Mouse (Mus musculus) telencephalon, adult 2 months (tissue): ENCODE data around the gene Hlcs.

Experiments
- DNase-seq: peaks from one replicate; pipeline ENCODE4 v3.0.0-alpha.2; 2011; ENCODE audit warnings: low read depth, low spot score

Hlcs gene

DNA sequence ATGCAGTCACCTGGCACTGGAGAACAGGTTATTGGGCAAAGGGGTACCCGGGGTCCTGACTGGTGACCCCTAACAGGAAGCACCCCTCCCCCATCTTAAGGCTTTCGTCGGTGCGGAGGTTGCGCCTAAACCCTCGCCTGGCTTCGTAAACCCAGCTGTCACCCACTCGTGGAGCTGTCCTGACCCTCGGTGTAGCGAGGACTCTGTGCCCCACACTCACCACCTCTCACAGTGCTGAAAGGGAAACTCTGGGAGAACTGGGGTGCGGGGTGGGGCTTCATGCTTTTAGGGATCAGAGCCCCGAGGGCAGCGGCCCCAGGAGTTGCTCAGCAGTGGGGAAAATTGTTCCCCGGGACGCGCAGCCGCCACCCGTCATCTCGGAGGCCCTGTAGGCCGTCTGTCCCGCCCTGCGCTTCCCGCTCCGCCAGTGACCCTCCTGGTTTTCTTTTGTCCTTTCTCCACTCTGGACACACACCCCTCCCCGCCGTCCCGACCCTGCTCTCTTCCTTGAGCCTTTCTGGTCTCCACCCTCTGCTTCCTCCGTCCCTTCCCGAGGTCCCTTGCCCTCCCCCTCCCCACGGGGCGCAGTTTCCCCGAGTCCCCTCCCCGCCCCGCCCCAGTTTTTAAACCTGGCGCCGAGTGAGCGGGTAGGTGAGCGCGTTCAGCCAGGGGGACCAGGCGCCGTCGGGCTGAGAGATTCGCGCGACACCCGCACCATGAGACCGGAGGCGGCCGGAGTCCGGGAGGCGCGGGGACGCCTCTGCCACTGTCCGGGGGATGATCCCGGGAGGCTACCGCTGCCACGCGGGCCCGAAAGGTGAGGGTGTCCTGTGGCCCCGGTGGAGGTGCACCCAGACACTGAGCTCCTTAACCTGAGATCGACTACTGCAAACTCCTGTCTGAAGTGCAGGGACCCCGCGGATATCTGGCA lies 14.7 kb upstream of the Hlcs start, which contains the start of gene Ripply3:
Gene Ripply3 (plus strand): TSS at position 640 of the 931 bp plus-strand sequence.
- no peak for DNase-seq

DNA sequence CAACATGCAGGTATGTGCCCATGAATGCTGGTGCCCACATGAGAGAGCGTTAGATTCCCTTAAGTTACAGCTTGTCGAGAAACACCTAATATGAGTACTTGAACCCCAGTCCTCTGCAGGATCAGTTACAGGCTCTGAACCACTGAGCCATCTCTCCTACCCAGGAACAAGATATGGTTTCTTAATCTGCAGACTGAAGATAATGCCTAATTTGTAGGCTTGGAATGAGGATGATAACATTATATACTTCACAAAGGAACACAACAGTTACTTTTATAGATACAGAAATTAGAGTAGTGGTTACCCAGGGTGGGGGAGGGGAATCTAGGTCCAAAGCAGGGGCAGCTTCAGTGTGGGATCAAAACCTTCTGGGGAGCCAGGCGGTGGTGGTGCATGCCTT lies 12.6 kb upstream of the Hlcs start:
- DNase-seq: no peak

DNA sequence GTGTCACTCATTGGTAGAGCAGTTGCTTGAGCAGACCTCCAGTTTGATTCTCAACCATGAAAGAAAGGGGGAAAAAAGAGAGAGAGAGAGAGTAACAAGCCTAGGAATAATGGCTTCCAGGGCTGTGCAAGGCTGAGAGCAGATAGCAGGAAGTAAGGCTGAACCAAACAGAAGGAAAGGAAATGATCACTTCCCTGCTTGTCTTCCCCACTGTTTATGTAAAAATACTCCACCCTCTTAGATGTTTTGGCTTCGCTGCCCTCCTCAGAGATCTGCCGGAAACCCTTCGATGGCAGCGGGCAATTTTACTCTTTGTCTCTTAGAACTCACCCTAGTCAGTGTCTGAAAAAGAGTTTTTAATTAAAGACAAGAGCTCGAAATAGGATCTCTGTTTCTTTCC lies 10.3 kb upstream of the Hlcs start:
- no peak for DNase-seq

DNA sequence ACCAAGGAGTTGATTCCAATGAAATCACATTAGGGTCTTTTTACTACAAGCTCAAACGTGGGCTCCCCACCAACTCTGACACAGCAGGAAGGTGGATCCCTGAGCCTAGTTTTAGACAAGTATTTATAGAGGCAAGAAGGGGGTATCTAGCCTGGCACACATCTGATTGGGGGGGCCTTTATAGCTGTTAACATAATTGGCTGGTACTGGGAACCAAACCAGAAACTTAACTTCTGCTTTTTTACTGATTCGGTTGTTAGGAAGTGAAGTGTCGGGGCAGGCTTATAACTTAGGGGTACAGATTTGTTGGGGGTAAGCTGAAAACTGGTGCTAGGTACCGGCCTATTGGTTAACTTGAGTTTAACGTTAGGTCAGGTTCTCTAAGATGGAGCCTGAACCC lies 6.9 kb upstream of the Hlcs start:
- DNase-seq: no peak

DNA sequence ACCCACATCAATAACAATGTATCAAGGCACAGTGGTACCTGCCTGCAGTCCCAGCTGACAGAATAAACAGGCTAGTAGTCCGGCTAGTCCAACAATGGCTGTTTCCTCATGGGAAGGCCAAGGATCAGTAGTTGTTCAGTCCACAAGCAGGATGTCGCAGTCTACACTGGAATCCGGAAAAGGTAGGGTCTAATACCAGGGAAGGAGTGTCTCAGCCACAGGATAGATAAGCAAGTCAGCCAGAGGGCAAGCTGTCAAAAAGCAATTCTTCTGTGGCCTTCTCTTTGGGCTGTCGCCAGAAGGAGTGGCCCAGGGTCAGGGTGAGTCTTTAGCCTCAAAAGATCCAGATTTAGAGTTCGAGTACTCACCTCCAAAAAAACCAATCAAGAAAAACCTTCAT lies 4.4 kb upstream of the Hlcs start:
- DNase-seq: no peak

DNA sequence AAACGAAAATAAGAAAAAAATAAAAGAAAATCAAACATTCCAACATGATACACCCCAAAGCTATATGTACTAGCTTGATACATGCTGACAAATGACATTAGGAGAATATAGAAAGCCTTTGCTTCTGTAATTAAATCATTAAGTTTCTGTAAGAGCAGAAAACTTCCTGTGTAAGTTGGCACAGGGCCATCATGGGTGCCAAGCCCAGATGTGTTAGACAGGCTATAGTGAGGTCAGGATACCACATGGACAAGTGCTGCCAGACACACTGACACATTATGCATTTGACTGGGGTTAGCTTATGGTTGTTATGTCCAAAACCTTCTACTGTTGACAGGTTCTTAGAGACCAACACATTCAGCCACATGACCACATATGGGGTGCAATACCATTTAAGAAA lies 1.8 kb upstream of the Hlcs start:
- no peak for DNase-seq

DNA sequence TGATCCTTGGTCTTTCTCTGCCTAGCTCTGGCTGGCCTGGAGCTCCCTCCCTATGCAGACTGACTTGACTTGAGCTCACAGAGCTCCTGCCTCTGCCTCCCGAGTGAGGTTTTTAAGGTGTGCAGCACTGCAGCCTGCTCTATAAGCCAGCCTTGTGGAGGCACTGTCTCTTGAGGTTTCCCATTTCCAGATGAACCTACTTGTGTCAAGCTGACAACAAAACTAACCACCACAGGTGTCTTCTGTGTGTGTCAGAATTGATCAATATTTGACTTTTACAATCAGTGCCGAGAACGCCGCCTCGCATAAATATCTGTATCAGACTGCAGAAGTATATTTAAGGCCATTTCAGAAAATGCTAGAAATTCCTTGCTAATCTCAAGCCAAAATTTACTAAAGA lies 1.3 kb upstream of the Hlcs start:
- DNase-seq: no peak

DNA sequence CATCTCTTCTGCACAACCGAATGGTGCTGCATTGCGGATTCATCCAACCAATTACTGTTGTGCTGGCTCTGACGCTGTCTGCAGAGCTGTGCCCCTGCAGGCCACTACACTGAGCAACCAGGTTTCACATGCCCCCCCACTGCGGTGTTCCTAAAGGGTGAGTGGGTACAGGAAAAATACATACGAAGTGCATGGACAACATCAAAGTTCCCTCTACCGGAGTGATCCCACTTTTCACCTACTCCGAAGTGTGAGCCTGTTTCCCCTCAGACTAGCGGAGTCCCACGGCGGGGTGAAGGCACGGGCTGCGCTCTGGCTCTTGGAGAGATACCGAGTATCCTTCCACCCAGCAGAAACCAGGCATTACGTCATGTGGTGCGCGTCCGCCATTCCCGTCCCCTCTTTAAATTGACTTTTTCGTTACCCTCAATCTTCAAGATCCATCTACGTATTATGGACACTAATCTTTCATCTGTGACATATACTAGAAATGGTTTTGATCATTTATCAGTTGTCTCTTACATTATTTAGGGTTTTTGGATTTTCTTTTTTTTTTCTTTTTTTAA lies 625 bp downstream of the Hlcs start:
- peak; percentile 96 for DNase-seq

DNA sequence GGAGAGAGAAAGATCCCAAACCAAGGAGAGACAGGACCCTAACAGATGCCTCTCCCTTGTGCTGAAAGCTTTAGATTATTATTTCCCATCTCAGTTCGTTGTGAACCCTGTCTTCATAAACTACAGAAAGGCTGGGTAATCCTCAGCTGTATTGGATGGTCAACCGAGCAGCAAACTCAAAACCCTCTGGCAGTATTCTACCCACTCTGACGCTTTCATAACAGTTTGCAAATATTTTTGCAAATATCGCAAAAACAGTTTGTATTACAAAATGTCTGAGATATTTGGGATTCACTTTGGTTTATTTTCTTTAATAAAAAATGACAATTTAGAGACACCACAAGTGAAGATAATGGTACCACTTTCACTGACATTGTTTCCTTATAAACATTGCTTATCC lies 1.4 kb downstream of the Hlcs start:
- no peak for DNase-seq

DNA sequence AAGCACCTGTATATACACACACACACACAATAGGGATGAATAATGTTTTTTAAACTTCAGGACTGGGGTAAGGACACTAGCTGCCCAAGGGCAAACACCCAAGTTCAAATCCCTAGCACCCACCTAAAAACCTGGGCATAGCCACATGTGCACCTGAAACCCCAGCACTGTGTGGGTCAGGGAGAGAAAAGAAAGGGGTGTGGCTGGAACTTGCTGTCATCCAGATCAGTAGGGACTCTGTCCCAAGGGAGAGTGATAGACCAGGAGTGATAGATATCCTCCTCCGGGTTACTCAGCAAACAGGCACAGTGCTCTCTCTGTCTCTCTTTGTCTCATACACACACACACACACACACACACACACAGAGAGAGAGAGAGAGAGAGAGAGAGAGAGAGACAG lies 2.0 kb downstream of the Hlcs start:
- no peak for DNase-seq

DNA sequence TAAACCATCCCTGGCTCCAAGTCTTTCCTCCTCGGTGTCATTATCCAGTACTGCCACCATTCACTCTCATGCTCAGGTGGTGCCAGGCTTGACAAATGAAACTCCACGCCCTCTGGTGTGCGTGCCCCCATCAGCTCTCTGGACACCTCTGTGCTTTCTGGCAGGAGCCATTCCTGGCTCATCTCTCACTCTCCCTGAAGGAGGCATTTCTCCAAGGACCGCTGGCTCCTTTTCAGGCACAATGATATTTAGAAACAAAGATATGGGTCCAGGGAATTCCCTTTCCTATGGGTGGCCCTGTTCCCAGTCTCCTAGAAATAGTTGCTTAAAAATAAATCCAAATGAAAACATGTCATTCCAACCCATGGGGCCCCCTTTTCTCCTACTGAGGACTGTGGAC lies 4.3 kb downstream of the Hlcs start:
- DNase-seq: no peak

DNA sequence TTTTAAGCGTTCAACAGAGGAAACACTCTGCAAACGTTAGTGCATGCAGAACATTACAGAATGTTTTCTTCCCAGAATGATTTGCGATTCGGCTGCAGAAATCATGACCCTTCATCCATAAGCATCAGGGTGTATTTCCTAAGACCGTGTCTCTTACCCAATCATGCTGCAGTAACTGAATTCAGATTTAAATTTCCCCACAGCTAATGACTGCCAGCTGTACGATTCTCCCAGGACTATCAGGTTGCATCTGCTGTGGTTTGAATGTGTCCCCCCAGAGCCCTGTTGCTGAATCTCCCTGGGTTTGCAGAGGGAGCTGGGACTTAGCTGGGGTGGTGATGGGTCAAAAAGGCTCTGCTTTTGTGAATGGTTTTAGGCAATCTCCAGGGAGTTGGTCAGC lies 5.4 kb downstream of the Hlcs start:
- no peak for DNase-seq

DNA sequence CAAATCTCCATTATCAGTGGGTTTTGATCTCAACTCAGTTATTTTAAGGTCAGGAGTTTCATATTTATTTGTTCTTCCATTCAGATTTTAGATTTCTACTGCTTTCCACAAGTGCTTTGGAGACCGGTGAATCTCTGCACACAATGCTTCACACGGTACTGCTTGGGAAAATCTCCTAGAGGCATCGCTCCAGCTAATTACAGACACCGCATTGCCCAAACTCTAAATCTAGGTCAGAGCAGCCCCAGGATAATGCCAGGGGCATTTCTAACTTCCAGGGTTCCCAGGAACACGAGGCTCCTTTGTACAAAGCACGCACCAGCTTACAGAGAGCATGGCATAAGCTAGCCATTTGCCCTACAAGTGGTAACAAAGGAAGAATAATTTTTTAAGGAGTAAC lies 5.8 kb downstream of the Hlcs start:
- DNase-seq: no peak

DNA sequence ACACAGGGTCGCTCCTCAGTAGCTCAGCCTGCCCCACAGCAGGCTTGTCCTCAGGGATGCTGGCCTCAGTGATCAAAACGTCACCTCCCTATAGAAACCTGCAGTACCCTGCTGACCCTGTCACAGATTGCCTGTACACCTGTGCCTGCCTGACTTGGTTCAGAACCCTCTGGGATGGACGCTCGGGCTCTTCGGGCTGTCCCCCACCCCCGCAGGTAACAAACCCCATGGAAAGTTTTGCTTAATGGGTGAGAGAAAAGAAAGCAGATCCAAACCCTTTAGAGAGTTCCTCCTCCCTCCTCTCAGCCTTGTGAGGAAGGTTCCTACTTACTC lies 10.2 kb downstream of the Hlcs start:
- no peak for DNase-seq

DNA sequence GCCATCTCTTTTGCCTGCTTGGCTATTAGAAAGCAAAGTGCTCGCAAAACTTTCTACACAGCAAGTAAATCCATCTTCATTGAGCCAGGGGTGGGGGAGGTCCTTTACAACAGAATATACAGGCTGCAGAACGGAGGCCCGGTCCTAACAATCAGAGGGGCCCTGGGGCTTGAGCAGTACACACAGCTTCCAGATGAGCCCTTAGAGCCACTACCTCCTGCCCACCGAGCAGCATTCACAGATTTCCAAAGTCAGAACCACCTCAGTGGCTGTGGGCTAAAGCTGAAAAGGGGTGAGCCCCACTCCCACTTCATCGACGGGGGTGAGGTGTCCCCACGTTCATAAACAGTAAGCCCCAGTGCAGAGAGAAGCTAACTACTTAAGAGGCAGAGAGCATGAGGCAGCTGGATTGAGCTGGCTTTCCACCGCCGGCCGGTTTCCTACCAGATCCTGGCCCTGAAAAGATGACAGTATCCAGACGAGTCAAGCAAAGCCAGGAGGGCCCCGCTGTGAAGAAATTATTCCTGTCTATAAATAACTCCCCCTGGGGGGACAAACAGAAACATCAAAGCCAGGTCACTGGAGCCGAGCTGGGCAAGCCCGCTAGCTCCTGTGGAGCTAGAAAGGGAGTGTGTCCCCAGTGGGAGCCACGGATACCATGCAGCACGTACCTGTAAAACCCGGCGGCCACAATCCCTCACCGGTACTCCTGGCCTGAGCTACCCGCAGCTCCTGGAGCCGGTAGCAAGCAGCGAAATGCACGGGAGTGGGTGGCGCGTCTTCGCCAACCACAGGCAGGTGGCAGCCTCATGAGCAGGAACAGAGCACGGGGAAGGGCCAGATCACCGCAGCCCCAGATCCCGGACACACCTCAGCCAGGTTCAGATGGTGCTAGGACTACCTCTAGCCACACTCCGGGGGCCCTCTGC lies 10.8 kb downstream of the Hlcs start:
- peak; percentile 44 for DNase-seq

DNA sequence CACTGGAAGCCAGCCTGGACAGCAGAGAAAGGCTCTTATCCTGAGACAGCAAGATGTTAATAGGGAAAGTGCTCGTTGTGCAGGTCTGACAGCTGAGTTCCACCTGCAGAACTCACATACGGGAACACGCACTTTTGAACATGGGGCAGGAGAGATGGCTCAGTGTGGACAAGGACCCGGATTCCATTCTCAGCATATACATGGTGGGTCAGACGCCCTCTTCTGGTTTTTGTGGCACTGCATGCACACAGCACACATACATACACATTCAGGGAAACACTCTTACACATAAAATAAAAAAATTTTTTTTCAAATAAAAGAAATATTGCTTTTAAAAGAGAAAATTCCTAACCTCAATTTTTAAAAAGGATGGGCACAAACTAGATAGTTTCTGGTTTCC lies 11.7 kb downstream of the Hlcs start:
- no peak for DNase-seq

DNA sequence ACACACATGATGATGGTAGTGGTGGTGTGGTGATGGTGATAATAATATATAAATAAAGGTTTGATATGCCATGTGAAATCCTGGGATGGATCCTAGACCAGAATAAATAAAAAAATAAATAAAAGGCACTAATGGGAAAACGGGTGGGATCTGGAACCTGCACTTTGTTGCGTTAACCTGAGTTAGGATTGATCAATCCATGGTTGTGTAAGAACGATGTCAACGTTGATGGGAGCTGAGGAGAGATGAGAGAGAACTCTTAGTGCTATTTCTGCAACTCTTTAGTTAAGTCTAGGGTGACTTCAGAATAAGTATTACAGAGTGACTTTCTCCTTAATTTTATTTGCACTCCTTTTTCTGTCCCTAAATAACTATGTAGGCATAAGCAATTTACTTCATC lies 12.2 kb downstream of the Hlcs start:
- DNase-seq: no peak

DNA sequence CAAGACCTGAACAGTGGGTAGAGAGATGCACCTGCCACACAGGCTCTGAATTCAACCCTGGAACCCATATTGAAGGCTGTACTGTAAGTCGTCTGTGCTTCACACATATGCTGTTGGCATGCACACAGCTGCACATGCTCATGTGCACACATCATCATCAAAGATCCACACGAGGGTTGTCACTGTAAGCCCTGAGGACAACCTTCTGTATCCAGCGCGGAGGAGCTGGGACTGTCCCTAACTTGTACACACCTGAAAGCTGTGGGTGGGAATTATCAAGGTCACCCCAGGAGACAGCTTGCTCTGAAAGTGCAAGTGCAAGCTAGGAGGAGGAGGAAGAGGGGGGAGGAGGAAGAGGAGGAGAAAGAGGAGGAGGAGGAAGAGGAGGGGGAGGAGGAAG lies 14.2 kb downstream of the Hlcs start:
- no peak for DNase-seq

DNA sequence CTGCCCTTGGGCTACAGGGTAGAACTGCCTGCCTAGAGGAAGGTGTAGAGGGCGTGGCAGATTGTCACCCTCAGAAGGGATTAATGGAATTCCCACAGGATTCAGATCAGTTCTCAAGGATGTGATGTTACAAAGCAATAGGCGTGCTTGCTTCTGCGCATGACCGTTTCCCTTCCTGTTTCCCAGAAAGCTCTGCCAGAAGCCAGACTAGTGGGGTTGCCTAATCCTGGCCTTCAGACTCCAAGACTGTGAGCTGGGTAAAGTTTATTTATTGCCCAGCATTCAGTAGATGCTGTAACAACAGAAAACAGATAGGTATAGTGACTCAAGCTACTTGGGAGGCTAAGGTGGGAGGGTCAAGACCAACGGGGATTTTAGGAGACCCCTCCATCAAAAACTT lies 15.3 kb downstream of the Hlcs start:
- DNase-seq: no peak

DNA sequence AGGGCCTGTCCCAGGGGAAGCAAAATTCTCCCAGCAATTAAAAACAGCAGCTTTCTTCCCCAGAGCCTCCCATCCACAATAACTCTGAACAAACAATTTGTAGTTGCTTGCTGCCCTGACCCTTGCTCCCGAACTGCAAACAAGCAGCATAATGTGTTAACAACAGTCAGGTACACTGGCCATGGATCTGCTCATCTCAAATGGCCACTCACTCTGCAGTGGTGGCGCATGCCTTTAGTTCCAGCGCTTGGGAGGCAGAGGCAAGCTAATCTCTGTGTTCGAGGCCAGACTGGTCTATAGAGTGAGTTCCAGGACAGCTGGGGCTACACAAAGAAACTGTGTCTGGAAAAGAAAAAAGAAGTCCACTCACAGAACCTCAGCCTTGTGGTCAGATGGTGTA lies 22.2 kb downstream of the Hlcs start:
- no peak for DNase-seq

DNA sequence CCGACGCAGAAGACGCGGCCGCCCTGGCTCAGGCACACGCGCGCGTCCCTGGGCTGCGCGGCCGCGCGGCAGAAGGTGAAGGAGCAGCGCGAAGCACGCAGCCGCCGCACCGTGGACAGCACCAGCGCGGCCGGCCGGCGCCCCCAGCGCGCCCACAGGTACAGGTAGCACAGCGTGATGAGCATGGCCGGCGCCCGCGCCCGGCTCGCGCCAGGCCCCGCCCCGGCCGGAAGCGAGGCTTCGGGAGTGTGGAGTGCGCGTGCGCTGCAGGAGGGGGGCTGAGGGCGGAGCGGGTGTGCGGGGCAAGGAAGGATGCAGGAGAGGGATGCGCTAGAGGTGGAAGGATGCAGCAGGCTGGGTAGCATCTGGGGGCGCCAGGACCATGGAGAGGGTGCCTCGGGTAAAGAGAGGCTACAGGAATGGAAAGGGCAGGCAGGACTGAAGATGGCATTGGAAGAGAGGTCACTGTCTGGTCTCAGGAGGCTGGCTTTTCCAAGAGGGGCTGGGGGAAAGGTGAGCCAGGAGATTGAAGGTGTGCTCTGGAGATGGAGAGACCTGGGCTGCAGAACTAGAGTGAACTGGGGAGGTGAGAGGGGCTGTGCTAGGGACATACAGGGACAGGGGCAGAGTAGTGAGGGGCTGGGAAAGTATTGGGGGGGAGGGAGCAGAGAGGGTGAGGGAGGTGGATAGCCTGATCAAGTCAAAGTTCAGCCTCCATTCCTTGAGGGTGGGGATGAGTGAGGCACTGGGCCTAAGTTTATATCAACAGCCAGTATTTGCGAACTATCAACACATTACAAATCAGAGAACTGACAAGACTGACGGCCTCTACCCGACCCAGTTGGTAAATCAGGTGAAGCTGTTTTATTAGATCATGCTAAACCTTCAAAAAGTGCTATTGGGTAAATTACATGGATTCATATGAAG lies 23.0 kb downstream of the Hlcs start:
- DNase-seq: peak; percentile 44
